Mouse (Mus musculus): Measurements from ENCODE around the gene Ncapg2.

Gene Ncapg2

GRCm38 (mm10) chr12:116449536-116449935, 44.3 kb downstream of the Ncapg2 start:
- DNase-seq: no peak

GRCm38 (mm10) chr12:116460379-116461065, 55.3 kb downstream of the Ncapg2 start:
- DNase-seq: no peak

GRCm38 (mm10) chr12:116467030-116467429, 61.8 kb downstream of the Ncapg2 start:
- DNase-seq: no peak

- no peak for DNase-seq
Observed at GRCm38 (mm10) chr12:116468348-116468747, 63.1 kb downstream of the Ncapg2 start.

- DNase-seq: no peak
Observed at GRCm38 (mm10) chr12:116469096-116469495, 63.9 kb downstream of the Ncapg2 start.

- no peak for DNase-seq
Observed at GRCm38 (mm10) chr12:116473264-116473663, 68.1 kb downstream of the Ncapg2 start.

- DNase-seq: no peak
Observed at GRCm38 (mm10) chr12:116473761-116474160, 68.6 kb downstream of the Ncapg2 start.

GRCm38 (mm10) chr12:116474676-116475075, 69.5 kb downstream of the Ncapg2 start:
- DNase-seq: no peak

GRCm38 (mm10) chr12:116478771-116479170, 73.6 kb downstream of the Ncapg2 start:
- DNase-seq: no peak

- no peak for DNase-seq
Observed at GRCm38 (mm10) chr12:116481921-116482320, 76.7 kb downstream of the Ncapg2 start.

GRCm38 (mm10) chr12:116483581-116483980, 78.4 kb downstream of the Ncapg2 start:
- no peak for DNase-seq

GRCm38 (mm10) chr12:116484991-116485390, 79.8 kb downstream of the Ncapg2 start:
- DNase-seq: no peak

- peak; percentile 76 for DNase-seq
Observed at GRCm38 (mm10) chr12:116485591-116486403, 80.6 kb downstream of the Ncapg2 start, which contains the start of gene Ptprn2. Gene Ptprn2 (plus strand): TSS chr12:116485720.

GRCm38 (mm10) chr12:116486404-116486730, 81.2 kb downstream of the Ncapg2 start:
- peak; percentile 27 for DNase-seq

GRCm38 (mm10) chr12:116488836-116489235, 83.6 kb downstream of the Ncapg2 start:
- DNase-seq: no peak

GRCm38 (mm10) chr12:116490575-116491356, 85.6 kb downstream of the Ncapg2 start:
- DNase-seq: no peak

GRCm38 (mm10) chr12:116498666-116499065, 93.5 kb downstream of the Ncapg2 start:
- no peak for DNase-seq

- DNase-seq: no peak
Observed at GRCm38 (mm10) chr12:116500652-116501051, 95.5 kb downstream of the Ncapg2 start.

GRCm38 (mm10) chr12:116512482-116512881, 107.3 kb downstream of the Ncapg2 start:
- no peak for DNase-seq

All from cerebellum, adult 11 months (tissue).